Mouse (Mus musculus): ENCODE measurements around the gene Txnrd2. TPM values are rescaled to one million over a fixed set of nuclear protein-coding genes. Genes with fewer than 3 reads are reported as not detected.

Gene Txnrd2
- polyA plus RNA-seq, 1 experiment from 2014 or later: 20.0 TPM

DNA sequence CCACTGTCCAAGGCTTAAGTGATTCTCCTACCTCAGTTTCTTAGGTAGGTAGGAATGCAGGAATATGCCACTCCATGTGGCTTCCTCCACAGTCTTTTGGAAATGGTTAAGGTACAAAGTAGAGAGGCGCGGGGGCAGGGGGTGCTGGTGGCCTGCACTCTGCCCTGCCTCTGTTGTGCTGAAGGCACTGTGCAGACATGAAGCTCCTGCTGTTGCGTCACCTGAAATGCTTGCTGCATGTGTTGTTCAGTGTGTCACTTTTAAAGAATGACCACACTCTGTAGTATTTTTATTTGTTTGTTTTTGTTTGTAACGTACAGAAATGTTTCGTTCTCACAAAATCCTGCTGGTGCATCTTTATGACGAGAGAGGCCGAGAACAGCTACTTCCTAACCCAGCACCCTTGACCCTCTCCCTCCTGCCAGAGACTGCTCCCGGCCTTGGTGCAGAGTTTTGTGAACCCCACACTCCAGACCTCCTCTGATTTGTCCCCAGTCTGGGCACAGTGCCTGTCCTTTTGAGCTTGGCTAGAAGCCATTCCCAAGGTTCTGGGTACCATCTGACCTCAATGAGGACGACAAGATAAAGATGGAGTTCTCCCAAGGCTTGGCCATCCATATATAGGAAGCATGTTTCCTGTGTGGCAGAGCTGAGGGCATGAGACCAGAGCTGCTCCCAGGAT, 43.0 kb upstream of the Txnrd2 start:
- TF ChIP-seq CTCF (IDR thresholded peaks at IDR 0.05) (no peak), EP300 (IDR thresholded peaks at IDR 0.05) (no peak)
- WGBS: 64% methylated on average over 9 of the region's 9 CpGs
- no peaks in the 10 kb centered on the region for H3K9me3 ChIP-seq (ENCODE audit: low read length)
- no peak overlapping the region for H3K4me2 ChIP-seq (replicated peaks; ENCODE audit: low read depth, low read length)
- H3K4me1 ChIP-seq (ENCODE audit: insufficient read depth, low read depth, low read length): peaks cover 7% of the 10 kb centered on the region; the same call in 1 of the 2 replicates
- H3K36me3 ChIP-seq (ENCODE audit: insufficient read depth, low read length): no peaks in the 10 kb centered on the region
- H3K4me3 ChIP-seq (ENCODE audit: low read depth, low read length): no peak overlapping the region
- no peak overlapping the region for H3K9ac ChIP-seq (replicated peaks; ENCODE audit: low read depth)
- ATAC-seq (no peak), DNase-seq (ENCODE audit: low spot score) (no peak)
- no peak overlapping the region for H3K27ac ChIP-seq (ENCODE audit: low read length)
- no peaks in the 10 kb centered on the region for H3K27me3 ChIP-seq (replicated peaks; ENCODE audit: insufficient read depth, low read length)

DNA sequence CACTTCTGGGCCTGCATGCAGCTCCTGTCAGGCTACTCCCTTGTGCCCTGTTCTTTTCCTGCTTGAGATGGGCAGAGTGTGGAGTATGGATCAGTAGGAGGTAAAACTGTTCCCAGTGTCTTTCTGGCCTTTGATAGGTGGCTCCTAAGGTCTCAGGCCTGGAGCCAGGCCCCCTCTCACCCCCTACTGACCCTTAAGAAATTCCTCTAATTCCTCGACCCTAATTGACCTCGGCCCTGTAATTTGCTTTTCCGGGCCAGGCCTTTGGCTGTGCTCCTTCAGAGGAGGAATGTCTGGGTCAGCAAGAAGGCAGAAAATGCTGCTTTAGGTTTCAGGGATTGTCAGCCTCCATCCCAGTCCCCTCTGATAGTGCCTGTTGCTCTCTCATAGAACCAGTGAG, 42.4 kb upstream of the Txnrd2 start:
- H3K36me3 ChIP-seq (ENCODE audit: insufficient read depth, low read length): no peaks in the 10 kb centered on the region
- H3K27ac ChIP-seq (ENCODE audit: low read length): no peak overlapping the region
- ATAC-seq (0 out of 2 replicates have a peak, but pooled peaks have one; percentile 18), DNase-seq (ENCODE audit: low spot score) (no peak)
- H3K4me1 ChIP-seq (ENCODE audit: insufficient read depth, low read depth, low read length): peaks cover 11% of the 10 kb centered on the region; the same call in 1 of the 2 replicates
- no peak overlapping the region for H3K4me3 ChIP-seq (ENCODE audit: low read depth, low read length)
- TF ChIP-seq CTCF (IDR thresholded peaks at IDR 0.05) (no peak), EP300 (IDR thresholded peaks at IDR 0.05) (no peak)
- no peak overlapping the region for H3K9ac ChIP-seq (replicated peaks; ENCODE audit: low read depth)
- H3K27me3 ChIP-seq (replicated peaks; ENCODE audit: insufficient read depth, low read length): no peaks in the 10 kb centered on the region
- no peaks in the 10 kb centered on the region for H3K9me3 ChIP-seq (ENCODE audit: low read length)
- 40% methylated on average over 3 of the region's 3 CpGs for WGBS
- no peak overlapping the region for H3K4me2 ChIP-seq (replicated peaks; ENCODE audit: low read depth, low read length)

DNA sequence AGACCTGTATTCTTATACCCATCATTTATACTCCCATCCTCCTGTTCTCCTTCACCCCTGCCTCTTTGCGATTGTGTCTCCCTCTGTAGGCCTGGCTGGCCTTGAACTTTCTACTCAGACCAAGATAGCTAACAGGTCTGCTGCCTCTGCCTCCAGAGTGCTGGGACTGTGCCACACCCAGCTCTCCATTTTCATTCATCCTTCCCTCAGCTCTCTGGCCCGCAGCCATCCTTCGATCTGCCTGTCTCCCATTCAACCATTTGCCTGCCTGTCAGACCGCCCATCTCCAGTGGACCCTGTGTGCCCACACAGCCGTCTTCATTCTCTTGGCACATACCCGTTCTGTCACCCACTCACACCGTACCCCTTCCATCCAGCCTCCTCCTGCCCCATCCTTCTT, 42.0 kb upstream of the Txnrd2 start:
- H3K4me1 ChIP-seq (ENCODE audit: insufficient read depth, low read depth, low read length): peaks cover 15% of the 10 kb centered on the region; the same call in 1 of the 2 replicates
- DNase-seq (ENCODE audit: low spot score) (no peak), ATAC-seq (no peak)
- no peak overlapping the region for H3K4me2 ChIP-seq (replicated peaks; ENCODE audit: low read depth, low read length)
- no peaks in the 10 kb centered on the region for H3K36me3 ChIP-seq (ENCODE audit: insufficient read depth, low read length)
- no peak for TF ChIP-seq EP300 (IDR thresholded peaks at IDR 0.05)
- no peak overlapping the region for H3K9ac ChIP-seq (replicated peaks; ENCODE audit: low read depth)
- H3K27ac ChIP-seq (ENCODE audit: low read length): no peak overlapping the region
- no peak overlapping the region for H3K4me3 ChIP-seq (ENCODE audit: low read depth, low read length)
- WGBS: 73% methylated on average over 7 of the region's 7 CpGs
- no peaks in the 10 kb centered on the region for H3K9me3 ChIP-seq (ENCODE audit: low read length)
- no peaks in the 10 kb centered on the region for H3K27me3 ChIP-seq (replicated peaks; ENCODE audit: insufficient read depth, low read length)

DNA sequence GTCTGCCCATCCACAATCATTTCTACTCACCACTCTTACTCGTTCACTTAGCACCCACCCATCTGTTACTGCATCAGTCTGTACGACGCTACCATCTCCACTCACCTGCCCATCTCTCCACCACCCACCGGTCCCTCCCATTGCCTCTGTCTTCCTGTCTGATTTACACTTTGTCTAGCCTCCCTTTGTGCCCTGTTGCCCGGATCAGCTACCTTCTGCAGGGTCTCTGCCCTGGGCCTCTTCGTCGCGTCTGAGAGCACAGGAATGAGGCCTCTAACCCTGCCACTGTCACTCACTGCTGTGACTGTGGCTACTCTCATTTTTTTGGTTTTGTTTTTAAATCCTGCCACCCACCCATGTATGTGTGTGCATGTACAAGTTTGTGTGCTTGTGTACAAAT, 41.5 kb upstream of the Txnrd2 start:
- Histone ChIP-seq H3K9me3 (ENCODE audit: low read length) (no peaks in the 10 kb centered on the region), H3K27me3 (replicated peaks; ENCODE audit: insufficient read depth, low read length) (no peaks in the 10 kb centered on the region), H3K4me2 (replicated peaks; ENCODE audit: low read depth, low read length) (no peak overlapping the region), H3K4me3 (ENCODE audit: low read depth, low read length) (no peak overlapping the region), H3K36me3 (ENCODE audit: insufficient read depth, low read length) (no peaks in the 10 kb centered on the region), H3K27ac (ENCODE audit: low read length) (no peak overlapping the region), H3K9ac (replicated peaks; ENCODE audit: low read depth) (no peak overlapping the region), H3K4me1 (ENCODE audit: insufficient read depth, low read depth, low read length) (peaks cover 15% of the 10 kb centered on the region; the same call in 1 of the 2 replicates)
- TF ChIP-seq CTCF (IDR thresholded peaks at IDR 0.05): no peak
- ATAC-seq: no peak
- DNase-seq (ENCODE audit: low spot score): no peak
- 82% methylated on average over 8 of the region's 8 CpGs for WGBS

DNA sequence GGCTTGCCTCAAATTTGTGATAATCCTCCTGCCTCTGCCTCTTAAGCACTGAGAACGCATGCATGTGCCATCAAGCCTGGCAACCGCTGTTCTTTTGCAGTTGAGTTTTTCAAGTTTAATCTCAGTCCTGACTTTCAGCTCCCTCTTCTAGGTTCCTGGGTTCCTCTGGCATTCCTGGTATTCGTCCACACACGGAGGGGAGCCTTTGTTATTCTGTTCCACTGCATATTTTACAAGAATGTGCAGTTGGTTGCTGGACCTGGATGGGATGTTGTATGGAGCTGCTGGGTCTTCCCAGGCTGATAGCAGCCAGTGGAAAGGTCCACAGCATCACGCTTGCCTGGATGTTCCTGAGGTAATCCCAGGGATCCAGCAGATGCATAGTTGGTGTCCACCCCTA, 40.8 kb upstream of the Txnrd2 start:
- Histone ChIP-seq H3K4me1 (ENCODE audit: insufficient read depth, low read depth, low read length) (peaks cover 15% of the 10 kb centered on the region; the same call in 1 of the 2 replicates), H3K36me3 (ENCODE audit: insufficient read depth, low read length) (no peaks in the 10 kb centered on the region), H3K4me2 (replicated peaks; ENCODE audit: low read depth, low read length) (no peak overlapping the region), H3K9me3 (ENCODE audit: low read length) (no peaks in the 10 kb centered on the region), H3K9ac (replicated peaks; ENCODE audit: low read depth) (no peak overlapping the region), H3K4me3 (ENCODE audit: low read depth, low read length) (no peak overlapping the region), H3K27ac (ENCODE audit: low read length) (no peak overlapping the region), H3K27me3 (replicated peaks; ENCODE audit: insufficient read depth, low read length) (no peaks in the 10 kb centered on the region)
- DNase-seq (ENCODE audit: low spot score) (no peak), ATAC-seq (no peak)
- 68% methylated on average over 5 of the region's 5 CpGs for WGBS
- TF ChIP-seq EP300 (IDR thresholded peaks at IDR 0.05) (no peak), CTCF (IDR thresholded peaks at IDR 0.05) (no peak)

DNA sequence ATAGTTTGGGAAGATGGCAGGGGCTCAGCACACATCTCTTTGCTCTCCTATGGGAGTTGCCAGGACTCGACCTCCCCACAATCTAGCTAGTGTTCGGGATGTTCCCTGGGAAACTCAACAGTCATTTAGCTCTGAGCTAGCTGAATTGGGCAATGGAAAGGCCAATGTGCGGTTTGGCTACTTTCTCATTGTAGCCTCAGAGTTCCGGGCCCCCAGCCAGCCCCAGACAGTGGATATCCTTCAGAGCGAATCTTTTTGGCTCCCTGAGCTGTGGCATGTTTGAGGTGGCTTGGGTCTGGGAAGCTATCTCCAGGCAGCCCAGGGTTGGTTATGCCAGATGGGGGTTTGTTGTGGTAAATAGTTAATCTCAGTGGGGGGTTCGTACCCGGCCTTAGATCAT, 39.7 kb upstream of the Txnrd2 start:
- Histone ChIP-seq H3K9ac (replicated peaks; ENCODE audit: low read depth) (no peak overlapping the region), H3K27ac (ENCODE audit: low read length) (no peak overlapping the region), H3K4me1 (ENCODE audit: insufficient read depth, low read depth, low read length) (peaks cover 15% of the 10 kb centered on the region; the same call in 1 of the 2 replicates), H3K4me3 (ENCODE audit: low read depth, low read length) (no peak overlapping the region), H3K27me3 (replicated peaks; ENCODE audit: insufficient read depth, low read length) (no peaks in the 10 kb centered on the region), H3K4me2 (replicated peaks; ENCODE audit: low read depth, low read length) (no peak overlapping the region), H3K9me3 (ENCODE audit: low read length) (no peaks in the 10 kb centered on the region), H3K36me3 (ENCODE audit: insufficient read depth, low read length) (no peaks in the 10 kb centered on the region)
- ATAC-seq (no peak), DNase-seq (ENCODE audit: low spot score) (no peak)
- no peak for TF ChIP-seq EP300 (IDR thresholded peaks at IDR 0.05)
- TF ChIP-seq CTCF (IDR thresholded peaks at IDR 0.05): no peak
- WGBS: 79% methylated on average over 7 of the region's 7 CpGs

All from lung, postnatal 0 days (tissue).